Mouse (Mus musculus): ENCODE measurements around the gene Gm10024. TPM values are rescaled to one million over a fixed set of nuclear protein-coding genes. Genes with fewer than 3 reads are reported as not detected.
"Not testable (repeated sequence)": the region's sequence is repeated elsewhere in the genome, so short reads cannot be mapped to it uniquely, and the experiment has no call there.

Gene Gm10024
- total RNA-seq (2021) = not detected

GRCm38 (mm10) chr10:77711157-77711556 lies at the start of gene Gm10024:
TSS of gene Gm10024 (plus strand) at chr10:77711457.
- intact Hi-C loops (cut with DNase I) = not testable (repeated sequence)

GRCm38 (mm10) chr10:77663949-77664665 lies 47.1 kb upstream of the Gm10024 start:
- DNase-seq (ENCODE audit: extremely low spot score in 1 of 2, low spot score in 2 of 2) = no peak
- intact Hi-C loops (cut with DNase I) = no loop called here

More at GRCm38 (mm10) chr10:77711157-77711556, at the start of gene Gm10024:
- DNase-seq (ENCODE audit: extremely low spot score in 1 of 2, low spot score in 2 of 2) = not testable (repeated sequence)

GRCm38 (mm10) chr10:77666342-77666741 lies 44.9 kb upstream of the Gm10024 start:
- no peak for DNase-seq (ENCODE audit: extremely low spot score in 1 of 2, low spot score in 2 of 2)
- intact Hi-C loops (cut with DNase I) = no loop called here

- DNase-seq (ENCODE audit: extremely low spot score in 1 of 2, low spot score in 2 of 2) = no peak
- intact Hi-C loops (cut with DNase I) = no loop called here
Observed at GRCm38 (mm10) chr10:77667402-77667801, 43.9 kb upstream of the Gm10024 start.

GRCm38 (mm10) chr10:77670710-77671109 lies 40.5 kb upstream of the Gm10024 start:
- DNase-seq (ENCODE audit: extremely low spot score in 1 of 2, low spot score in 2 of 2) = no peak
- intact Hi-C loops (cut with DNase I) = no loop called here

GRCm38 (mm10) chr10:77671519-77671918 lies 39.7 kb upstream of the Gm10024 start:
- no peak for DNase-seq (ENCODE audit: extremely low spot score in 1 of 2, low spot score in 2 of 2)
- intact Hi-C loops (cut with DNase I) = no loop called here

GRCm38 (mm10) chr10:77673765-77674164 lies 37.5 kb upstream of the Gm10024 start:
- intact Hi-C loops (cut with DNase I) = no loop called here
- no peak for DNase-seq (ENCODE audit: extremely low spot score in 1 of 2, low spot score in 2 of 2)

GRCm38 (mm10) chr10:77677562-77677961 lies 33.7 kb upstream of the Gm10024 start:
- intact Hi-C loops (cut with DNase I) = no loop called here
- DNase-seq (ENCODE audit: extremely low spot score in 1 of 2, low spot score in 2 of 2) = peak in 1 of 2 experiments; percentile 33

- intact Hi-C loops (cut with DNase I) = no loop called here
- DNase-seq (ENCODE audit: extremely low spot score in 1 of 2, low spot score in 2 of 2) = no peak
Observed at GRCm38 (mm10) chr10:77682994-77683393, 28.3 kb upstream of the Gm10024 start.

- intact Hi-C loops (cut with DNase I) = no loop called here
- DNase-seq (ENCODE audit: extremely low spot score in 1 of 2, low spot score in 2 of 2) = no peak
Observed at GRCm38 (mm10) chr10:77684181-77684580, 27.1 kb upstream of the Gm10024 start.

- DNase-seq (ENCODE audit: extremely low spot score in 1 of 2, low spot score in 2 of 2) = no peak
- intact Hi-C loops (cut with DNase I) = no loop called here
Observed at GRCm38 (mm10) chr10:77685895-77686664, 25.2 kb upstream of the Gm10024 start, which contains the start of gene Tspear. TSS of gene Tspear (plus strand) at chr10:77686569.

- no peak for DNase-seq (ENCODE audit: extremely low spot score in 1 of 2, low spot score in 2 of 2)
- intact Hi-C loops (cut with DNase I) = no loop called here
Observed at GRCm38 (mm10) chr10:77687021-77687420, 24.2 kb upstream of the Gm10024 start.

GRCm38 (mm10) chr10:77690356-77690807 lies 20.9 kb upstream of the Gm10024 start, which contains the start of gene Gm19402:
TSS of gene Gm19402 (minus strand) at chr10:77690757.
- intact Hi-C loops (cut with DNase I); DNase-seq (ENCODE audit: extremely low spot score in 1 of 2, low spot score in 2 of 2): not testable (repeated sequence)

- intact Hi-C loops (cut with DNase I) = no loop called here
- no peak for DNase-seq (ENCODE audit: extremely low spot score in 1 of 2, low spot score in 2 of 2)
Observed at GRCm38 (mm10) chr10:77697133-77697532, 14.1 kb upstream of the Gm10024 start, which contains the start of gene Gm9508. TSS of gene Gm9508 (minus strand) at chr10:77697233.

GRCm38 (mm10) chr10:77706326-77706725 lies 4.9 kb upstream of the Gm10024 start, which contains the start of gene Gm10272:
TSS of gene Gm10272 (plus strand) at chr10:77706626.
- no peak for DNase-seq (ENCODE audit: extremely low spot score in 1 of 2, low spot score in 2 of 2)
- intact Hi-C loops (cut with DNase I) = no loop called here

GRCm38 (mm10) chr10:77709831-77710230 lies 1.4 kb upstream of the Gm10024 start:
- no peak for DNase-seq (ENCODE audit: extremely low spot score in 1 of 2, low spot score in 2 of 2)
- intact Hi-C loops (cut with DNase I) = no loop called here

- intact Hi-C loops (cut with DNase I) = no loop called here
- DNase-seq (ENCODE audit: extremely low spot score in 1 of 2, low spot score in 2 of 2) = no peak
Observed at GRCm38 (mm10) chr10:77713734-77714133, 2.5 kb downstream of the Gm10024 start.

- DNase-seq (ENCODE audit: extremely low spot score in 1 of 2, low spot score in 2 of 2) = no peak
- intact Hi-C loops (cut with DNase I) = no loop called here
Observed at GRCm38 (mm10) chr10:77715507-77715906, 4.2 kb downstream of the Gm10024 start, which contains the start of gene Gm10142. TSS of gene Gm10142 (plus strand) at chr10:77715807.

- DNase-seq (ENCODE audit: extremely low spot score in 1 of 2, low spot score in 2 of 2); intact Hi-C loops (cut with DNase I): not testable (repeated sequence)
Observed at GRCm38 (mm10) chr10:77720299-77720698, 9.0 kb downstream of the Gm10024 start, which contains the start of gene Krtap12-1. TSS of gene Krtap12-1 (plus strand) at chr10:77720599.
